Mouse (Mus musculus): Measurements from ENCODE around the gene Zc3h18.
A peak's percentile ranks its signal among the peaks of the same experiment; 100 is the strongest.

The Zc3h18 gene

DNA sequence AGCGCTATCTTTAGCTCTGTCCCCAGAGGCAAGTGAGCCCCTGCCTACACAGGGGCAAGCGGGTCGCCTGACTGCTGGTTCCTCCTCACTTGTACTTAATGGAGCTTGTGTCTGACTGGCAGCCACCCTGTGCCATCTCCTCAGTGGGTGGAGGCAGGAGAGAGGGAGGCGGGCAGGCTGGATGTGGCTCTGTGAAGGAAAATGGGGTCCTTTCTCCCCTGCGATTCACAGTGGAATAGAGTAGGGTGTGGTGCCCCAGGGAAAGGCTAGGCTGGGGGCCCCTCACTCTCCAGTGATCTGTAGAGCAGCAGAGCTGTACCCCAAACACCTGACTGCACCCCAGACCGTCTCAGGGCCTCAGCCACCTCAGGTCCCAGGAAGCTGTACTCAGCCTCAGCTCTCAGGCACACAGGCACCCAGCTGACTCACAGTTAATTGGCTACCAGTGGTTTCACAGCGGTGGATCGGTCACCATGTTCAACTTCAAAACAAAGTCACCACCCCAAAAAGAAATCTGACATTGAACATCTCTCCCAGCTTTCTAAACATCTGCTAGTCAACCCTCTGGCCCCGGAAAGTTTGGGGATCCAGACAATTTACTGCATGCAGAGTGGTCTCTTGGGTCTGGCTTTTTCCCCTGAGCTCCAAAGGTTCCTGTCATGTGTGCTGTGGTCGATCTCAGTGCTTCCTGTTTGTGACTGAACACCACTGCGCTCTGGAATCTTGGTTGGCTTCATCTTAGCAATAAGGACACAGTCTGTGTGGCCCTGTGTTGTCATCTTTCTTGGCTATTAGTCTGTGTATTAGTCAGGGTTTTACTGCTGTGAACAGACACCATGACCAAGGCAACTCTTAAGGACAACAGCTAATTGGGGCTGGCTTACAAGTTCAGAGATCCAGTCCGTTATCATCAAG is 31.0 kb upstream of the Zc3h18 start:
- DNase-seq (ENCODE audit: extremely low read depth, low read depth, low spot score), result no peak

DNA sequence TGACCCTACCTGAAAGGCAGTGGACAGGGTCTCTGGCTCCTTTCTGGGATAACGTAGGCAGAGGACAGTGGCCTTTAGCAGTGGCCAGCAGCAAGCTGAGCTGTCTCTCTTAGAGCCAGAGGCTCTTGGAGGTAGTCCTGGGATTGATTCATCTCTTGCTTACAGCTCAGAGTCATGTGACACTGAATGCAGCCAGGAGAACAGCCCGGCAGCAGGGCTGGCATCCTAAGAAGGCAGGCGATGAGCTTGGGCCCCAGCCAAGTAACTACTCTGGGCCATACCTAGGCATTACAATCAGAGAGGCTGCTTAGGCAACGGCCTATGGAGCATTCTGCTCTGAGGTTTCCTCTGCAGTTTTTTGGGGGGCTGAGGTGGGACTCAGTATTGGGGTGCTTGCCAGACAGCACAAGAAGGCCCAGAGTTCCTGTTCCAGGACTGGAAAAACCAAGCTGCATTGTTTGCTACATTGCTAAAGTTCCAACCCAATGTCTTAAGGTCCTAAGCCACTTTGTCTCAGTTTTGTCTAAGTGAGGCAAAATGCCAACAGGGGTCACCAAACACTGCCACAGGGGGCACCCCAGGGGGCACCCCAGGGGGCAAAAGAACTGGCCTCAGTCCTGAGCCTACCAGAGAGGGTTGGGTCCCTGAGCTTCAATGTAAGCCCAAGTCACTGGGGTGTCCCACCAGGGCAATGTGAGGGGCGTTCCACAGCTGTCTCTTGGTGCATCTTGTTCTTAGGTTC is 28.4 kb upstream of the Zc3h18 start:
- peak; percentile 74 for DNase-seq (ENCODE audit: extremely low read depth, low read depth, low spot score)

DNA sequence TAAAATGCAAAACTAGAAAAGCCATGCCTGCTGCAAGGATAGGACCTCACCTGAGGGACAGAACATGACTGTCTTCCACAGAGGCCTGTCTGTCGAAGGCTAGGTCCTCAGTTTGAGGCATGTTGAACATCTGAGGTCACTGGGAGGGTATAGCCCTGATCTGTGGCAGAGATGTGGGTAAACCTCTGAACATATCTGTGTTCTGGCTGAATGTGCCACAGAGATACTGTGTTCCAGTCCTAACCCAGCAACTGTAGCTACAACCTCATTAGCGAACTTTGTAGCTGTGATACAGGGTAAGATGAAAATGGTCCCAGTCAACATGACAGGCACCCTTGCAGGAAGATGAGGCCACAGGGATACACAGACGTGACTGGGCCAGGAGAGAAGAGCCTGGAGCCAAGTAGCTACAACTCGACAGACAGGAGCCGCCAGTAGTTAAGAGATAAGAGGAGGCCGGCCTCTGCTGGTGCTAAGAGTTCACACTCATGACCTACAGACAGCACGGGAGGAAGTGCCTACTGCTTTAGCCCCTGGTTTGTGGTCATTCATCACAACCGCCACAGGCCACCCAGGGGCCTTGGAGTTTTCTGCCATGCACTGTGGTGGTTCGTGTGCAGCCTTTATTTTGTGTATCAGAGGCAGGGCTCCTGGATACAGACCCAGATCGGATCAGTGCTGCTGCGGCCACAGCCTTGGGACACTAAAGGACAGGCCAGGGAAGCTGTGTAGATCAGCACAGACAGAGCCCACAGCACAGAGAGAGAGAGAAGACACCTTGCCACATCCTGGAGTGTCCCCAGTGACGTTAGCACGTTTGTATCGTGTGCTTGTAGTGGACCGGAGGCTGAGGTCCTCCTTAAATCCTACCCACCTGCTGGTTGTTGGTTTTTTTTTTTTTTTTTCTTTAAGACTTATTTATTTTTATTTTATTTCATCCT is 26.8 kb upstream of the Zc3h18 start:
- DNase-seq (ENCODE audit: extremely low read depth, low read depth, low spot score), result no peak

DNA sequence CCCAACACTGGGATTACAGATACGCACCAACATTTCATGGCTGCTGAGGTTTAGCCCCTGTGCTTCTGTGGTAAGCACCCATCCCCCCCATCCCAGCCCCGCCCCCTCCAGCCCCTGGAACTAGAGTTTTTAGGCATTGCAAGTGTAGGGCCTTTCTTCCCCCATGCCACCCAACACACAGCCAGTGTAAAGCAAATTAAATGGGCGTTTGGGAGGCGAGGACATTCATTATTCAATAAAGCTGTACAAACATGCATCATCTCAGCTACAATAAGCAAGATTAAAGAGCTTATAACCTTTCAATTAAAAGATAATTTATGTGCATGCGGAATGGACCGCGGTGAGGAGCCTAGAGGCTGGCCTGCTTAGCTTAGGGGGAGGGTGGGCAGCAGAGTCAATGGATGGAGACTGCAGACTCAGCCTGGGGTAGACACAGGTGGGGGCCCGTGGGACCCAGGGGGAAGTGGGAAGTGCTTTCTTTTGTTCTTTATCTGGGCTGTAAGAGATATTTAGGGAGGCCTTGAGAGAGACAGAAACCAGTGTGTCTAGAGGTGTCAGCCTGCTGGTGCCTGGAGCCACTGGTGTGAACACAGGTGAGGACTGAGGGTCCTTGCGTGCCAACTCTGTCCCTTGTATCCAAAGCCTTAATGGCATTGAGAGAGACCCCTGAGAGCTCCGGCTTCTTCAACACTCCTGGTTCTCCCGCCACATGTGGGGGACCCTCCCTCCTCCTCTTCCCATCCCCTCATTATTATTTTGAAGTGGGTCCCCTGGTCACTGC is 25.9 kb upstream of the Zc3h18 start:
- no peak for DNase-seq (ENCODE audit: extremely low read depth, low read depth, low spot score)

DNA sequence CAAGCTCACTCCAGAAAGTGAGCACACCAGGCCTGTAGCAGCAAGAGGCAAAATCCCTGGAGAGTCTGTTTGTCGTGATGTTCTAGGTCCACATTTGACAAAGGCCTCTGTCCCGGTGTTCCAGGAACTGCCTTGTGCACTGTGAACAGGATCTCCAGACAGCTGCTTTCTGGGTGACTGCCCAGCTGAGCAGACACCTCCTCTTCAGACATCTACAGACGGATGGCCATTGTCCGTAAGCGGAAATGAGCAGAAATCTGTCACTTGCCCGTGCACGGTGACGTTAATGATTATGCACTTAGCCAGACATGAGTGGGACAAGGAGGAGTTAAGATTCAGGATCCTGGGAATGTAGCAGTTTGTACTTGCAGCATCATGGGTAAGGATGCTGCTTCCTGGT is 22.3 kb upstream of the Zc3h18 start:
- DNase-seq (ENCODE audit: extremely low read depth, low read depth, low spot score), result no peak

DNA sequence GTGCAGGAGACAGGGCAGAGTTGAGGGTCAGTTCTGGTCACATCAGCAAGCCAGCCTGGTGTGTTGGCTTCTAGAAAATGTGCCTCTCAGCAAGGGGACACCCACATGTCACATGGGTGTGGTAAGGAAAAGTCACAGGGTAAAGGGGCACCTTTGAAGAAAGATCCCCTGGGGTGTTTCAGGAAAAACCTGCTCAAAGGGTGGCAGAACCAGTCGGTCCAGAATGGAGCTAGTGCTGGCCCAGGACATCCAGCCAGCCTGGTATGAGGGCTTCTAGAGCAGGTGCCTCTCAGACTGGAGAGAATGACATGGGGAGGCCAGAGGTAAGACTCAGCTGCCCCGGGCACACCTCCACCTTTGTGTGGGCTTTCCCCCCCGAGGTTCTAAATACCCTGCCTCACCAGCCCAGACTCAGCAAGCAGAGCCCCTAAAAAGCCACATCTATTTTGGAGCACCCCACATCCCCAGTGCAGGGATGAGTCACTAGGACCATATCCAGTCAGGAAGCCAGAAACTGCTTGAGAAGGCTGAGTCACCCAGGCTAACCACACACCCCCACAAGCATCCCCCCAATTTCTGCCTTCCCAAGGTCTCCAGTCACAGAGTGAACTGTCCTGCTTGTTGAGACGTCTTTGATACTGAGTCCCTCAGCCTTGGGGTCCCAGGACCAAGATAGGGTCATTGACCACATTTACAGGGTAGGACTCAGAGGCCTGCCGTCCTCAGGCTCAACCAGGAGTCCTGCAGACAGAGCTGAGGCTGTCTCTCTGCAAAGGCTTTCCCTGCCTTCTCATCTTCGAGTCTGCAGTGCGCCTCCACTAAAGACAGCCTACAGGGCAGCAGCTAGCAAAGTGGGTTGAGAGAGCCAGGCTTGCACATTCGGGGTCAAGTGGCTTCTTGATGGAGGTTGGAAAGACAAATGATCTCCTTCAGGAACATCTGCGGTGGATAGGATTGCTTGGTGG is 20.5 kb upstream of the Zc3h18 start:
- peak; percentile 65 for DNase-seq (ENCODE audit: extremely low read depth, low read depth, low spot score)

DNA sequence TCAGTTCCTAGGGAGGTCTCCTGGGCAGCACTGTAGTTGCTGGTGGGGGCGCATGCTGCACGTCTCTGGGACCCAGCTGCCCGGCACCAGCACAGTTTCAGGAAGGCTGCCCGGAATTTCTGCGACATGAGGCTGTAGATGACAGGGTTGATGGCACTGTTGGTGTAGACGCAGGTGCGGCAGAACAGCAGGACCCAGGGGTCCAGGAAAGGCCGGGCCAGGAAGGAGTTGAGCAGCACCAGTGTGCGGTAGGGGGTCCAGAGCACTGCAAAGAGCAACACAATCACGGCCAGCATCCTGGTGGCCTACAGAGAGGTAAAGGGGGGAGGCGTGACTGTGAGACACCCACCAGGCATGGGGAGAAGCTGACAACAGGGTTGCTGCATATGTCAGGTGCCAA is 19.2 kb upstream of the Zc3h18 start:
- no peak for DNase-seq (ENCODE audit: extremely low read depth, low read depth, low spot score)

DNA sequence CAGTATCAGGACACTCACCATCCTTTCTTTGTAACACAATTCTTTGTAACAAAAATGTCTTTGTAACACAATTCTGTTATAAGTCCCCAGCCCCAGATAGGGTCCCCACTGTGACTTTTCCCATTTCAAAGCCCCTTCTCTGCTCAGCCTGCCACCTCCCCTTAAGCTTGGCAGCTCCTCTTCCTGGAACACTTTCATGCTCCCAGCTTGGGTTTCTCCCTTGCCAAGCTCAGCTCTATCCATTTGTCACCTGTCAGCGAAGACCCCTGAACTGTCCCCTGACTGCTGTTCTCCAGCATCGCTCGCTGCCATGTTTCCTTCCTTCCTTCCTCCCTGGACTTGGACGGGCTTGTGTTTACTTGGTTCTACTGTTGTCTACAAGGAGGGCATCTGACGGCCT is 18.8 kb upstream of the Zc3h18 start:
- DNase-seq (ENCODE audit: extremely low read depth, low read depth, low spot score), result no peak

DNA sequence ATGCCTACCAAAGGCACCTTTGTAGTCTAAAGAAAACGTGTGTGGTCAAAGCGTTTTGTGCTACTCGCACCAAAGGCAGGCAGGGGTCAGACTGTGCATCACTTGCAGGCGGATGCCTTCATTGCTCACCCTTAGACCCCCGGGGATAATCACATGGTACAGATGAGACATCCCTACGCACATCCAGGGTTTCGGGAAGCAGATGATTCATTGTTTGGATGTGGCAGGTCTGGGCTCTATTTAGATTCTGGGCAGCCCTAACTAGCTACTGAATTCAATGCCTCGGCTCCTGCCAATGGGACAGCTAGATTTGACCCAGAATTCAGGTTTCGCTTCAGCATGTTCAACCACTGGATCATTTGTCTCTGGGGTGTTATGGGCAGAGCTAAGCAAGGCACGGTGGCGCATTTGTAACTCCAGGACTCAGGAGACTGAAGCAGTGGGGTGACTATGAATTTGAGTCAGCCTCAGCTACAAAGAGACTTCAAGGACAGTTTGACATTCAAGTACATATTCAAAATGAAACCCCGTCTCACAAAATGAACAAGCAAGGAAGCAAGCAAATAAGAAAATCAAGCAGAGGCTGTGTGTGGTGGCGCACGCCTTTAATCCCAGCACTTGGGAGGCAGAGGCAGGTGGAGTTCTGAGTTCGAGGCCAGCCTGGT is 17.2 kb upstream of the Zc3h18 start:
- DNase-seq (ENCODE audit: extremely low read depth, low read depth, low spot score), result no peak

DNA sequence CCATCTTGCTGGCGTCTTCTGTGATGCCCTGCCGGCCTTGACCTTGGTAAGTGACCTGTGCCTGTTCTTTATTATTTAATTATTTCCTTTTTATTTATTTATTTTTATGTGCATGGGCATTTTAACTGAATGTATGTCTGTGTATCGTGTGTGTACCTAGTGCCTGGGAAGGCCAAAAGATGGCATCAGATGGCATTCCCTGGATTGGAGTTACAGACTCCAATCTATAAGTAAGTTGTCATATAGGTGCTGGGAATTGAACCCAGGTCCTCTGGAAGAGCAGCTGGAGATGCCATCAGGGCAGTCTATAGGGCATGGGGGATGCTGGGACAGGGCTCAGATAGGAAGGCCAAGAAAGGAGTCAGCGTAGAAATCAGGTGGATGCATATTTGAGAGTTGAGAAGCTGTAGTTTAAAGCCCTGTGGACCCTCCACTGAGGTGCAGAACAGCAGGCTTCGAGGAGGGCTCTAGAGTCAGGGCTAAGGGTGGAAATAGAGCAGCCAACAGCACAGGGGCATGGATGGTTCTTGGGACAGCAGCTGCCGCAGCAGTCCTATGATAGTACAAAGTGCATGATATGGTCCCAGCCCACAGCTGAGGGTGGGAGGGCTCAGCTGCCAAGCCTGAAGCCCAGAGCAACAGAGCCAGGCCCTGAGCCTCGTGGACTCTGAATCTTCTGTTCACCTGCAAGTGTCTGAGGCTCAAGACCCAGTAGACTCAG is 15.6 kb upstream of the Zc3h18 start, which contains the start of gene Trhr2:
Trhr2 (minus strand) TSS at position 51 of the 721 bp plus-strand sequence.
- no peak for DNase-seq (ENCODE audit: extremely low read depth, low read depth, low spot score)

DNA sequence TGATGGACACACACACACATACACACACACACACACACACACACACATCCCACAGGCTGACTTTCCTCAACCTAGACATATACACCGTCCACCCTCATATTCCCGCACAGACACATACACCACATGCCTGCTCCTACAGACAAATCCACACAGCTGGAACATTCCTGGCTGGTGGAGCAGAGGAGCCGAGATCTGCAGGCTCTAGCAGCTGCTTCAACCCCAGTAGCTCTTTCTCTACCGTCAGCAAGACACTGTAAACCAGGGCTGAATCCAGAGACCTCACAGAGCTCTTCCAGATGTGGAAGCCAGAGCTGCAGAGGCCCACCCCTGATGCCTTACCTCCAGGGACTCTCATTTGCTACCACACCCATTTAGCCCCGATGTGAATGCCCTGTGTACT is 14.1 kb upstream of the Zc3h18 start:
- DNase-seq (ENCODE audit: extremely low read depth, low read depth, low spot score), result no peak

DNA sequence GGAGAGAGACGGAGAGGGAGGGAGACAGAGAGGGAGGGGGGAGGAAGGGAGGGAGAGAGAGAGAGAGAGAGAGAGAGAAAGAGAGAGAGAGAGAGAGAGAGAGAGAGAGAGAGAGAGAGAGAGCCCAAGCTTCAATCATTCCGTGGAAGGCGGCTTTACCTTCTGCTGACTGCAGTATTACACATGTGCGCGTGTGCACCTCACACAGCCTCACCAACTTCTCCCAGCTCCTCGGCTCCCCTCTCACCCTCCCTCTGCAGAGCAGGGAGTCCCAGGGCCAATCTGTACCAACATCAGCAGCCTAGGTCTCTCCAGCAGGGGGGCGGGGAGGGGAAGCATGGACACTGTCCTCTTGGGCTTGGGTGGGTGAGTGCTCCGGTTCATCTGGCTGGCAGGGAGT is 13.4 kb upstream of the Zc3h18 start:
- DNase-seq (ENCODE audit: extremely low read depth, low read depth, low spot score), result no peak

DNA sequence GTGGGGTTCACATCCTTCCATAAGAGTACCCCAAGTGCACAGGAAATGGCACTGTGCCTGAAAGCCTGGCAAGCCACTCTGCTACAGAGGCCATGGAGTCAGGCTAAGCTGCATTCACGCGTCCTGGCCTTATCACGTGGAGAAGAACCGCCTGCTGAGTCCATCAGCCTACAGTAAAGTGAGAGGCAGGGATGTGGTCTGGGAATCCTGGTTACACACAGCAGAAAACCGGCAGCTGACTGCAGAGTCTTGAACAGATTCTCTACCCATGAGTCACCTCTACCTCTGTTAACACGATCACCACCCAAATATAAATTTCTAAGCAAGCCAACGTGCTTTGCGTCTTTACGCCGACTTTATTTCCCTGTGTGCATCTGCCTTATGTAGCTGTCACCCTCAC is 7.9 kb upstream of the Zc3h18 start:
- DNase-seq (ENCODE audit: extremely low read depth, low read depth, low spot score), result no peak

DNA sequence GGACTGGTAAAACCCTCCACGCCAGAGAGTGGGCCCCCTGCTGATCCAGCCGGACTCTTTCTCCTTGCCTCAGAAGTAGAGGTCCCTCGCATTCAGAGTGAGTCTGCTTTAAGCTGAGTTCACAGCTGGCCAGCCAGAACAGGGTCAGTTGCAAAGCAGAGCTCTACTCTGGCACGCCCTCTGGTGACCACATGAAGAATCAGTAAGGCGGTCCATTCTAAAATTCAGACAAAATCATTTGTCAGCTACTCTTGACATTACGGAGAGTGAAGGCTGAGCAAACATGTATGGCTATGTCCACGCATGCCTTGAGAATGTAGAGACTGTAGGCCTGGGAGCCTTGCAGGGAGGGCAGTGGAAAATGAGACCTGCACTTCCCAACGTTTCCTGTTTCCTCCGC is 6.7 kb upstream of the Zc3h18 start:
- no peak for DNase-seq (ENCODE audit: extremely low read depth, low read depth, low spot score)

DNA sequence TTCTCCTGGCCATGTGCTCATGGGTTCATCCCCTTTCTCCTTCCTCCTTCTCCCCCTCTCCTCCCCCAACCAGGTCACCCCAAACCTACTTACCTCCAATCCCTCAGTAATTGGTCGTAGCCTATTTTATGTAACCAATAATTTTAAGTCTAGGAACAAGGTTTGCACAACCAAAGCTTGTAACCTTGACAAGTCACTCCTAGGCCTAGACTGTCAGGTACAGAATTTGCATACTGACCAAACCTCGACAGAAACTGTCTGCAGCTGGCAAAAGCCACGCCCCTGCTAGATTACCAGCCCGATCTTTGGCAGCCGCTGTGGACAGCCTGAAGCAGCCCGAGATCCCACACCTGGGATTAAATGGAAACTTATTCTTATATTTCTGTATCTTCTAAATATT is 4.7 kb upstream of the Zc3h18 start:
- DNase-seq (ENCODE audit: extremely low read depth, low read depth, low spot score), result peak; percentile 19

DNA sequence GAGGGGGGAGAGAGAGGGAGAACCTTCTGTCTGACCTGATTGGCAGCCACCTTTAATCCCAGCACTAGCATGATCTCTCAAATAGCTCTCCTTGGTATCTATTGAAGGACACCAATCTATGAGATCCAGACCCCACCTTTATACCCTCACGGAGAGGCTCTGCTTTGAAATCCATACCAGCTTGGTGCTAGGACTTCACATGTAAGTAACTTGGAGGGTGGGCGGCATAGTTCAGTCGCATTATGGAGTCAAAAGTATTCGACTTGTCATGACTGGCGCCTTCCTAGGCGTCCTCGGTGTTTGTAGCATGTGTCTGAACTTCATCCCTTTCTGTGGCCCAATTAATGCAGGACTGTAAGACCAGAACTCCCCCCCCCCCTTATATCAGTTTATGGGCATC is 1.1 kb upstream of the Zc3h18 start:
- no peak for DNase-seq (ENCODE audit: extremely low read depth, low read depth, low spot score)

DNA sequence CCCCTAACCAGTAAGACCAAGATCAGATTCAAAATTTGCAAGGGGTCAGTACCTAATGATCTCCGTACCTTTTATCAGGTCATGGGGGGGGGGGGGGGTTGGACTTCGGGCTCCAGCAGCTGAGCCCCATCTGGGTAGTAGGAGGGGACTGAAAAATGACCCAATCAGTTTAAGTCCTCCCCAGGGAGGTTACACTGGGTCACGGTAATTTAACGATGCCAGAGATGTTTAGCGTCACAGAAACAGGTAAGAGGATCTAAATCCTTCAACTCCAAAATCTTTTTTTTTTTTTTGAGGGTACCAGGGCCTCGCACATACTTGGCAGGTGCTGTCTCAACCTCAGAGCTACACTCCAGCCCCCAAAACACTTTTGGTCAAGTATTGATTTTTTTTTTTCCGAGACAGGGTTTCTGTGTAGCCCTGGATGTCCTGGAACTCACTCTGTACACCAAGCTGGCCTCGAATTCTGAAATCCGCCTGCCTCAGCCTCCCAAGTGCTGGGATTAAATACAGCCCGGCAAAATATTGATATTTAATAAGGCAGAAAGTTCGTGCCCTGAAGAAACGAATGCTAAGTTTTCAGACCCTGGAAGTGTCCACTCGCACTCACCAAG is 551 bp upstream of the Zc3h18 start:
- DNase-seq (ENCODE audit: extremely low read depth, low read depth, low spot score), result no peak

DNA sequence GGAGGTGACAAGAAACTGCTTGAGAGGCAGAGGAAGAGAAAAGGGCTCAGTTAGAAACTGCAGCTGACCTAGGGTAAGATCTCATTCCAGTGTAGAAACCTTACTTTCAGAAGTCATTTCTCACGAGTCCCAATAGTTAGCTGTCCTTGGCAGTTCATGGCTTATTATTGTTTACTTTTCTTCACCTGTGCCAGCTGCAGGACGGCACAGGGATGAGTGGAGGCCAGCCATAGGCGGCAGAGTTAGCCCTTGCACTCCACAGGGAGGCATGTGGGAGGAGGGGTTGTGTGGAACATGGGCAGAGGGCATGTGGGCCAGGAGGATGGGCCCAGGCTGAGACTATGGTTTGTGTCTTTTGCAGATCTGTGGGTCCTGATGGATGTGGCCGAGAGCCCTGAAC is 6.6 kb downstream of the Zc3h18 start:
- DNase-seq (ENCODE audit: extremely low read depth, low read depth, low spot score), result no peak
